Mouse (Mus musculus) ovary, postnatal 14 days (tissue): ENCODE measurements at regions not wholly inside any gene's neighbourhood (a gene's known extent, or its start where the extent isn't known, plus 50 kb on each side); places are given as distances from the start of the nearest gene placed in this dataset.

Source experiments
- DNase-seq: peaks from one replicate; pipeline ENCODE4 v3.0.0; 2022; ENCODE audit warnings: low spot score

DNA sequence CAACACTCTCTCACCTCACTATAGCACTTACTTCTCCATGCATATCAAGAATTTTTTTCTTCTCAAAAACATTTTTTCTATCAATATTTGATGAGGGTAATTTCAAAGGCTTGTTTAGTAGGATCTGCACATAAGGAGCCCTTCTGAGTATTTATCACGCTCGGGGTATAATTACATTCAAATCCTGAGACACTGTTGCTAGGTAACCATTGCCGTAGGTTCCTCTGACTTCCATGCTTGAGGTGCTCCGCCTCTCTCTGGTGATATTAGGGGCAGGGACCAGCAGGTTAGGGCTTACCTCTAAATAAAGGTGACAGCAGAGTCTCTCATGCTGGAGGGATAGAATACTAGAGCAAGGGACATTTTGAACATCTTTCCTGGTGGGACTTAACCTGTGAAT, 54.4 kb upstream of the 9630041A04Rik start:
- no peak for DNase-seq

GRCm38 (mm10) chr9:101796718-101797117, 64.9 kb upstream of the 9630041A04Rik start:
- no peak for DNase-seq

DNA sequence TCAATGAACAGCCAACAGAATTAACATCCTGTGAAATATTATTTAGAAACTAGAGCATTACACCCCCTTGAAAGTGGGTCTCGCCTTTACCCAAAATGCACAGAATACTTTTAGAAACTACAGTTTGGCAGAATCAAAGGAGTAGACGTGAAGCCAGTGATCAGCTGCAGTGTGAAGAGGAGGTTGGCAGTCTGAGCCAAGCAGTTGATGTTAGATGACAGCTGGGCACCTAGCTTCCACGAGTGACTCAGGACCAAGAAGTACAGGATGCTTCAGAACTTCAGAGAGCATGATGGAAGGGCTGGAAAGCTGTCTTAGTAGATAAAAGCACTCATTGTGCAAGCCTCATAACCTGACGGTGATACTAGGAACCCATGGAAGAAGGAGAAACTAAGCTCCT, 65.6 kb upstream of the 9630041A04Rik start:
- no peak for DNase-seq

- no peak for DNase-seq
Observed at GRCm38 (mm10) chr9:101795436-101795835, 66.2 kb upstream of the 9630041A04Rik start.

- no peak for DNase-seq
Observed at GRCm38 (mm10) chr9:101790936-101791335, 70.7 kb upstream of the 9630041A04Rik start.

GRCm38 (mm10) chr9:101740949-101741605, 120.6 kb upstream of the 9630041A04Rik start:
- no peak for DNase-seq

- DNase-seq: no peak
Observed at GRCm38 (mm10) chr9:101739322-101739721, 122.3 kb upstream of the 9630041A04Rik start.

GRCm38 (mm10) chr9:101734271-101734670, 127.4 kb upstream of the 9630041A04Rik start:
- DNase-seq: no peak

- no peak for DNase-seq
Observed at GRCm38 (mm10) chr9:101733611-101734225, 127.9 kb upstream of the 9630041A04Rik start.

- DNase-seq: no peak
Observed at GRCm38 (mm10) chr9:101730136-101730535, 131.5 kb upstream of the 9630041A04Rik start.

- DNase-seq: no peak
Observed at GRCm38 (mm10) chr9:101717911-101718310, 143.7 kb upstream of the 9630041A04Rik start.

DNA sequence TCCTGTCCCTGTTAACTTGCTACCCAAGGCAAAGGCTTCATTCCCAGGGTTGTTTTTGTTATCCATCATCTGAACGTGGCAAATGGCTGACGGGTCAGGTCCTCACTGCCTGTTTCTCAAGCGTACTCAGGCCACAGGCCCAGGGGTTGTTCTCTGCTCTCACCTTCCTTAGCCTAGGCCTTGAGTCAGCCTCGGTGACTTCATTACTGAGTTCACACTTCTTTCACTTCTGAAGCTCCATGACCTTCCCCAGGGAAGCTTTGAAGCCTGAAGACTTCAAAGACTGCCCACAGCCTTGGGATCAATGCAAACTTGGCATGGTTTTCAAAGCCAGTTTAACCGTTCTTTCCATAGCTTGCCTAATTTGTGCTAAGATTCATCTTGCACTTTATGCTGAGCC, 145.3 kb upstream of the 9630041A04Rik start:
- DNase-seq: no peak

DNA sequence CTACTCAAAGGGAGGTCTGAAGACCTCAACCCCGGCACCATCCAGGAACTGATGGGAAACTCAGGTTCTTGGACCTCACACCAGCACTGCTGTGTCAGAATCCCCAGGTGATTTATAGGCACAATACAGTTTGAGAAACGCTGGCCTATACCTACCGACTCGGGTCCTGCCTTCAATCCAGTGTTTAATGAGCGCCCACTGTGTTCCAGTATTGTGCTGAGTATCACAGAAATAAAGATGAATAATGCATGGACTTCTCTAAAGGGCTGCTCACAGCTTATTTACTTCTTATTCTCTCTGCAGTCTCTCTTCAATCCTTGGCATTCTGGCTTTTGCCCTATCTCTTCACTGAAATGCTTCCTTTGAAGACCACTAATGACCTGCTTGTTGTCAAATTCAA, 146.8 kb upstream of the 9630041A04Rik start:
- DNase-seq: no peak

- no peak for DNase-seq
Observed at GRCm38 (mm10) chr9:101710611-101711071, 151.0 kb upstream of the 9630041A04Rik start.

DNA sequence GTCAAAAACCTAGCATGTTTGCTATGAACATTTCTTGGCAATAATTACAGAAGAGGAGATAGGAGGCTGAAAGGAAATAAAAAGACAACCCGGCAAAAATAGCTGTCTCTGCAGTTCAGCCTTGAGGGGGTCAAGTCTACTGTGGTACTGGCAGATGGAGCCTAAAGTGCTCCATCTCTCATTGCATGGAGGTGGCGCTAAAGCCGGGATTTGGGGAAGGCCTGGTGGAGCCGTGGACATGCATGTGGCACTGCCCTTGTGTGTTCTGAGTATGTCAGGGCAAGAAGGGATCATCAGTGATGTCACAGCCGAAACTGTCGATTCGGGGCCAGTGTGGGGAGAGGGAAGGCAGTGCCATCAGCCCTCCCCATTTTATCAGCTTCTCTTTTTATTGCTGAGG, 161.3 kb upstream of the 9630041A04Rik start:
- no peak for DNase-seq

- DNase-seq: no peak
Observed at GRCm38 (mm10) chr9:101694054-101694453, 167.6 kb upstream of the 9630041A04Rik start.

DNA sequence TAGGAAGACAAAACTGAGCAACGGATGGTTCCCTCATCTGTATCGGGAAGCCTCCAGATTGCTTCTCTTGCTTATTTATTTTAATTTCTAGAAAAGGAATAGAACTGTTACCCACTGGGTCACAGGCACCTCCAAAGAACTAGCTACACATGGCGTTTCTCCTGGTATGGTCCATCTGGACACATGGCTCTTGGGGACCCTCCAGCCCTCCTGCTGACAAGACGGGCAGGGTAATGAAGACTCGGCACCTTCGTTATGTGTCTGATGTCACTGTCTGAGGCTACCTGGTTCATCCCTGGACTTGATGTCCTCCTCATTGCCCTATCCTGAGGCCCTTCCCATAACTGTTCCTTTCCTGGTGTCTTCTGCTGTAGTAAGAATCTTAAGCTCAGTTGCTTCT, 170.3 kb upstream of the 9630041A04Rik start:
- DNase-seq: no peak

DNA sequence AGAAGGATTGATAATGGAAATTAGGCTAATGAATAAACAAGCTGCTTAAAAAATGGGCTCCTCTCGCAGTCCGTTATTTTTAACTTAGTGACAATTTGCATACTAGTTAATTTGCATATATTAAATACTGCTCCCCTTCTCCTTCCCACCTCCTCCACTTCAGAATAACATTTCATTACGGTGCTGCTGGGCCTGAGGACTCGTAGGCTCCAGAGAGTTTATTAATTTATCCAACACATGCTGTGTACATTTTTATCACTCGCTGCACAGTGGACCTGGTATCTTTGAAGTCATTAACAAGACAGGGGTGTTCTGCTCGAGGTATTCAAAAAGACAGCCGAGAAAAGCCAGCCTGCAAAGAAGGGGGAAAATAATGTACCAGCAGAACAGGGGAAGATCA, 170.7 kb upstream of the 9630041A04Rik start:
- no peak for DNase-seq

- DNase-seq: no peak
Observed at GRCm38 (mm10) chr9:101690402-101690861, 171.2 kb upstream of the 9630041A04Rik start.

GRCm38 (mm10) chr9:101689532-101690401, 171.9 kb upstream of the 9630041A04Rik start:
- peak; percentile 88 for DNase-seq

- DNase-seq: no peak
Observed at GRCm38 (mm10) chr9:101687226-101687625, 174.4 kb upstream of the 9630041A04Rik start.

GRCm38 (mm10) chr9:101677563-101677962, 184.1 kb upstream of the 9630041A04Rik start:
- DNase-seq: no peak

- DNase-seq: no peak
Observed at GRCm38 (mm10) chr9:101670111-101670510, 191.5 kb upstream of the 9630041A04Rik start.
